Mouse (Mus musculus): ENCODE measurements around the gene Tyw5.

The Tyw5 gene

GRCm38 (mm10) chr1:57406187-57407151 is at the start of gene Tyw5, which contains the start of gene Maip1:
Tyw5 (minus strand) TSS chr1:57407101.
Maip1 (plus strand) TSS chr1:57406328.
- DNase-seq, result peak; percentile 87

- DNase-seq, result no peak
Observed at GRCm38 (mm10) chr1:57450241-57450640, 43.3 kb upstream of the Tyw5 start.

GRCm38 (mm10) chr1:57445679-57446078 is 38.8 kb upstream of the Tyw5 start:
- no peak for DNase-seq

DNA sequence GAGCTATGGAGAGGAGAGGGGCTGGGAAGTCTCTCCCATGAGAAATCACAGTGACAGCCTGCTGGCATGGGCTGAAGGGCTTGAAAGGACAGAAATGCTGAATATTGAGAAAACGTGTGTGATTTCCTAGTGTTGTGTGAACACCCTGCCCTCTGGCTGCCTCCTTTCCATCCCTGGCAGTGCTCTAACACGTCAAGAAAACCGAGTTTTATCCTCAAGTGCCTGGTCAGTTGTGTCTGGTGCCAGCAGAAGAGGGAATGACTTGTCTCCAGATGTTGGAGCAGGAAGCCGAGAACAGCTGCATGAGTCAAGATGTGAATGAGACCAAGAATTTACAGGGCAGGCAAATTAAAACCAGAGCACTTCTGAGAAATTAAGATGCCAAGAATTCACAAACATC is 33.9 kb upstream of the Tyw5 start:
- DNase-seq, result peak in 1 of 2 experiments; percentile 27

DNA sequence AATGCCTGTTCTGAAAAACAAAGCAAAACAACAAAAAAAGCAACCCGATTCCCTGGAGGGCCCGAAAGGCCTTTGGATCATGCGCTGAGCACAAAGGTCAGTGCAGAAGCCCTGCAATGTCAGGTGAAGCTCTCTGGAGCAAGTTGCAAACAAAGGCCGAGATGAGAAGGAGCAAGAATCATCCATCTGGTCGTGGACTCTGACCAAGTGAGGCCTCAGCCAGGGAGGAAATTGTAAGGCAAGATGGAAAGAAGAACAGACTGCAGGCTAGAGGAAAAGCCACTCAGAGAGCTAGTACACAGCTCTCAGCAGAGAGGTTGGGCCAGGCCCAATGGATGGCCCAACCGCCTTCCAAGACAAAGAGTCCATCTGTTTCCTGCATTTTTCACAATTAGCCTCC is 32.1 kb upstream of the Tyw5 start:
- no peak for DNase-seq

DNA sequence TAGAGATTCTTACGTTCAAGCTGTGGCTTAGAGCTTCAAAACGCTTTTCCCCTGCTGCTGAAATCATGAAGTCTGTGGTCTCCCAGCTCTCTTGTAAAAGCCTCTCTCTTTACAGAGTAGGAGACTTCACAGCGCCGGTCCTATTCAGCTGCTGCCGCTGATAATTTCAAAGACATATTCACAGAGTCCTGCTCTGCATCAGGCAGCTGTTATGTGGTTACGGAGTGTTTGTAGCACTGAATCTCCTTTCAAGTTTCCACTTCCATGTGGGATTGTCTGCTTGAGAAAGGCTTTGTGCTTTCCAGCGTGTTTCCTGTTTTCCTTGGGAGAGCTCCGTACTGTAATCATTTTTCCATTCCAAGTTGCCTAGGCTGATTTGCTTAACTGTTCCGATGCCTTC is 30.1 kb upstream of the Tyw5 start:
- DNase-seq, result peak in 1 of 2 experiments; percentile 24

DNA sequence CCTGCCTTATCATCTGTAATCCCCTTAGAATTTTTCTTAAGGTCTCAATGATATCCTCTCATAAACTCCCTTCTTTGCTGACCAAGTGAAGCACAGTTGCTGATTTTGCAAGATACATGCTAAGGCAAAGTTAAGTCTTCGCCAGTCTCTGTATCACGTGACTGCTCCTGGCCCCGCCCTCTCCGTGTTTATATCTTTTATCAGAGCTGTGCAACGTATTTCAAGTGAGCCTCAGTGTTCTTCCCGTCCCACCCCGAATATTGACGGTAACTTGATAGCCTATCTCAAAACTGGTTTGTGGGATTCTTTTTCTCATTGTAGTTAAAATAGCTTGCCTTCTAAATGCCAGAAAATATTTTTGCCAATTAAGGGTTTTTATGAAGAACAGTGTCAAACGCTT is 29.5 kb upstream of the Tyw5 start:
- DNase-seq, result peak; percentile 69 to 78

DNA sequence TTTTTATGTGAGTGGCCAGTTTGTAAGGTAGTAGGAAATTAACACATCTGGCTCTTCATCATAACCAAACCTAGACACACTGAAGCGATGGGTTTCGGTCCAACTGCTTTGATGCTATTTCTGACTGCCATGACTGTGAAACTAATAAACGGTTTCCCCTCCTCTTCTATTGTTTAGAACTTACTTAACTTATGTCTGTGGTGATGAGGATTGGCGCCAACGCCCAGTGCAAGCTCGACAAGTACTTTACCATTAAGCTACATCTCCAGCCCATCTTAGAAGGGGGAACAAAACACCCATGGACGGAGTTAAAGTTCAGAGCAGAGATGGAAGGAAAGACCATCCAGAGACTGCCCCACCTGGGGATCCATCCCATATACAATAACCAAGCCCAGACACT is 26.2 kb upstream of the Tyw5 start:
- DNase-seq, result no peak

- DNase-seq, result peak; percentile 18 to 33
Observed at GRCm38 (mm10) chr1:57429786-57430483, 23.0 kb upstream of the Tyw5 start.

DNA sequence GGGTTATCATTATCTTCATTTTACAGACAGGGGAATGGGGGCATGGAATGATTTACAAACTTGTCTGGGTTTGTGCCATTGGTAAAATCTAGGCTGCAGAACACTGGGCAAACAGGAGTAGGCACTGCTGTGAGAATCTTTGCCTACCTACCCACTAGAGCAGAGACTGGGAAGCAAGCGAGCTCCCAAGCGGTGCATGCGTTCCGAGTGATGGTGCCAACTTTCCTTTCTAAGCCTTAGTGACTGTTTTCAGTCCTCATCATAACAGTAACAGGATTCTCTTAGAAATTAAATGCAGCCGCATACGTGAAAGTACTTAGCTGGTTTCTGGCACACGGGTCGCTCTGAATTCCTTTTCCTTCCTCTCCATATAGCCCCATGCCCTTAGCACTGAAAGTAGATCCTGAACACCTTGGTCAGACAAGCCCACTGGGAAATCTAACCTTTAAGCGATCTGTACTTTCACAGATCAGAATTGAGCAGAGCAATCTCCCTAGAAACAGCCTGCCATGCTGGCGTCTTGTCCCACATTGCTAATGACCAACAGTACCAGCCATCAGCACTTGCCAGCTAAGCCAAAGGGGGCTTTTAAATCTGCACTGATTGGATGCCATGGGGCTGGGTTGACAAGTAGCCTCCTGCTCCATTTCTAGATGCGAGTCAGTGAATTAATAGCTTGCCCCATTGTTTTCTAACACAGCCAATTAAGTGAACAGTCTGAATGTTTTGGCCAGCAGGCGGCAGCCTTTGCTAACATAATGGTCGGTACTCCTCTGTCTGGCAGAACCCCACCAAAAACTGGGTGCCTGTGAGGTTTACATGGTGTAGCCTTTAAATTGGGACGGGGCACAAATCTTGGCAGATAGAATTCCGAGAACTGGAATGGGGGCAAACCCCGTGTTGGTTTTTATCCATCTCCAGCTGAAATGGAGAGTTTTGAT is 21.7 kb upstream of the Tyw5 start:
- peak; percentile 75 to 87 for DNase-seq

GRCm38 (mm10) chr1:57423696-57424095 is 16.8 kb upstream of the Tyw5 start:
- no peak for DNase-seq

DNA sequence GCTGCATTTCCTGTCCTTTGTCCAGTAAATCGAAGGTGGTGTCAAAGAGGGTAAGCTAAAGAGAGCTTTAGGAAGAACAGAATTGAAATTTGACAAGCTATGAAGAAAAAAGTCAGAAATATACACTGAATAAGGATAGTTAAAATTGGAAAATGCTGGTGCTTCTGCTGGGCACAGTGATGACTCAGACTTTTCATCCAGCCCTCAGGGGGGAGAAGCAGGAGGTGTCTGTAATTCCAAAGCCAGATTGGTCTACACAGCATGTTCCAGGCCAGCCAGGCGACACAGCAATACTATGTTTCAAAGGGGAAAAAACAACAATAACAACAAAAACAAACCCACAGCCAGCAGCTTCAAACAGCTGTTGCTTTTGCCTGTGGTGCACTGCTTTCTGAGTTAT is 6.5 kb upstream of the Tyw5 start:
- DNase-seq, result no peak

- no peak for DNase-seq
Observed at GRCm38 (mm10) chr1:57408994-57409393, 2.1 kb upstream of the Tyw5 start.

DNA sequence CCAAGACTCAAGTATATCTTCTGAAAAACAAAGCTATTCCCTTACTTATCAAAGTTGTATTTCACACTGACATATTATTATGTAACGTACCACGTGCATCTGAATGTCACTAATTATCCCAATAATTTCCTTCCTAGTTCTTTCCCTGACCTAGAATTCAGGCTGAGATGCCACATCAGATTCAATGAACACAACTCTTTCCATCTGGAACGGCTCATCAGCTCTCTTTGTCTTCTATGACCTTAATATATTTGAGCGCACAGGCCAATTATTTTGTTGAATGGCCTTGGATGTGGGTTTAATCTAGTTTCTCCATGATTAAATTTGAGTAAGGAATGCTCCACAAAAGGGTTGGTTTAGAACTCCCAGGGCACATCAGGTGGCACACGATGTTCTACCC is 4.8 kb downstream of the Tyw5 start:
- DNase-seq, result no peak

GRCm38 (mm10) chr1:57400877-57401276 is 6.0 kb downstream of the Tyw5 start:
- DNase-seq, result no peak

DNA sequence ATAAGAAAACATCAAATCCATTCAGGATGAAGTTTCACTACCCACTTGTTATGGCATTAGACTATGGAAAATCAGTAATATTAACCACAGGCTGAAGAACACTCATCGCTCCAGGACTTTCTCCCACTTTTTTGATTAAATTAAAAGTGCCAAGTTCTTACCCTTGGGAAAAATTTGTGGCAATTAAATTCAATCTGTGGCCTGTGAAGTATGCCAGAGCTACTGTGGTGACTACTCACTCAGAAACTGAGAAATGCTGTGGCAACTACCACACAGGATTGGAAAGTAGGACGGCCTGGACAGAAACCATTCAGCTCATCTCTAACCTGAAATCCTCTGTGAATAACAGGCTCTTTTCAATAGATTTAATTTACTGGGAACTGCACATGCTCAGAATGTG is 6.6 kb downstream of the Tyw5 start:
- DNase-seq, result no peak

DNA sequence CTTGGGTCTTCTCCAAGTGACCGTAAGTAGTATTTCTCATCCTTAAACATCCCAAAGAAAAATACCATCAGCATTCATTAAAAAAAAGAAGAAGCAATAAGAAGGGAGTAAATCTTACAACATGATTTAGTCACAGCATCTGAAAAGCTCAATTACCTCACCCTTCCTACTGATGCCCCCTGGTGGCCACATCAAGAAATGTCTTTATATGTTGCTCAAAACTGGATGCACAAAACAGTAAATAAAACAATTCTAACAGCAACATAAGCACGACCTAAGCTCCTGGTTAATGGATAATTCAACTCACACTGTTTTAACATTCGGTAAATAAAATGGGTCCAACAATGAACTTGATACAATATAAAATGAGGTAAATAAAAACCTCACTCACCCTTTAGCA is 12.8 kb downstream of the Tyw5 start:
- DNase-seq, result peak in 1 of 2 experiments; percentile 47

DNA sequence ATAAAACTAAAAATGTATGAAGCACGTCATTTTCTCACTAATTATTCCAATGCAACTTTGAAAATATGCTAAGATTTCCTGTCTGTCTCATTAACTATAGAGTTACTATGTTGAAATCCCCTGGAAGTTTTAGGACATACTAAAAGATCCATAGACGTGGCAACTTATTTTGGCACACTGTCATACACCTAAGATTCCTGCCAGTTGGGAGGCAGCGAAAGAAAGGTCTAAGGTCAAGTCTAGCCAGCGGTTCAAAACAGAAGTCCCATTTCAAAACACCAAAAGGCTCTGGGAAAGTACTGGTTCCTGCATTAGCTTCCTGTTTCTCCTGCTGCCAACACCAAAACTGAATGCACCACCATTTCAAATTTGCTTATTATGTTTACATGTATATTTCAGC is 14.5 kb downstream of the Tyw5 start:
- no peak for DNase-seq

- no peak for DNase-seq
Observed at GRCm38 (mm10) chr1:57390993-57391790, 15.7 kb downstream of the Tyw5 start.

GRCm38 (mm10) chr1:57388402-57389155 is 18.3 kb downstream of the Tyw5 start:
- DNase-seq, result no peak

- DNase-seq, result no peak
Observed at GRCm38 (mm10) chr1:57387876-57388275, 19.0 kb downstream of the Tyw5 start.

Data from lung, postnatal 4 days (tissue).